Mouse (Mus musculus) cerebellum, postnatal 10 days (tissue): Measurements from ENCODE around the gene Tspan32.

Experiments
- DNase-seq, 2 experiments: peaks; one replicate each; pipeline ENCODE4 v3.0.0; 2021; ENCODE audit warnings: mixed read lengths in 2 of 2

Gene Tspan32

GRCm38 (mm10) chr7:143008370-143008926 lies 3.6 kb downstream of the Tspan32 start:
- no peak for DNase-seq

DNA sequence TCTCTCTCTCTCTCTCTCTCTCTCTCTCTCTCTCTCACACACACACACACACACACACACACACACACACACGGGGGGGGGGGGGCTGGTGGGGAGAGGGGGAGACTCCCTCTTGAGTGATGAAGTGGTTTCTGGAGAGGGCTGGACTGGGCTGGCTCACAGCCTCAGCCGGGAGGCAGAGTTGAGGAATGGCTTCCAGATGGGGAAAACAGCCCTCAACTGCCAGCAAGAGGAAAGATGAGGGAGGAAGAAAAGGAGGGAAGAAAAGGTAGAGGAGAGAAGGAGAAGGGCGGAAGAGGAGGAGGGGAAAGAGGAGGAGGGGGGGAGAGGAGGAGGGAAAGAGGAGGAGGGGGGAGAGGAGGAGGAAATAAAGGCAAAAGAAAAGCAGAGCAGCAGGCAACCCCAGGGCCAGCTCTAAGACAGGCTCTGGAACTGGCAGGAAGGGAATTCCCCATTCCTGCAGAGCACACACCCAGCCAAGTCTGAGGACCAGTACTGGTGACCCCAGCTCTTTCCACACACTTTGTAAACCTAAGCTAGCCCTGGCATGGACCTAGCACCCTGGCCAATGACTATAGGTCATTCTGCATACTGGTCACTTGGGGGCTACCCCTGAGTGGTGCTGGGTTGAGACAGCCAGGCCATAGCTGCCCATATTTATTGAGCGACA lies 4.3 kb downstream of the Tspan32 start:
- DNase-seq, result no peak

GRCm38 (mm10) chr7:143009996-143010395 lies 5.2 kb downstream of the Tspan32 start:
- no peak for DNase-seq

- DNase-seq, result no peak
Measured at GRCm38 (mm10) chr7:143011226-143011625, 6.4 kb downstream of the Tspan32 start.

DNA sequence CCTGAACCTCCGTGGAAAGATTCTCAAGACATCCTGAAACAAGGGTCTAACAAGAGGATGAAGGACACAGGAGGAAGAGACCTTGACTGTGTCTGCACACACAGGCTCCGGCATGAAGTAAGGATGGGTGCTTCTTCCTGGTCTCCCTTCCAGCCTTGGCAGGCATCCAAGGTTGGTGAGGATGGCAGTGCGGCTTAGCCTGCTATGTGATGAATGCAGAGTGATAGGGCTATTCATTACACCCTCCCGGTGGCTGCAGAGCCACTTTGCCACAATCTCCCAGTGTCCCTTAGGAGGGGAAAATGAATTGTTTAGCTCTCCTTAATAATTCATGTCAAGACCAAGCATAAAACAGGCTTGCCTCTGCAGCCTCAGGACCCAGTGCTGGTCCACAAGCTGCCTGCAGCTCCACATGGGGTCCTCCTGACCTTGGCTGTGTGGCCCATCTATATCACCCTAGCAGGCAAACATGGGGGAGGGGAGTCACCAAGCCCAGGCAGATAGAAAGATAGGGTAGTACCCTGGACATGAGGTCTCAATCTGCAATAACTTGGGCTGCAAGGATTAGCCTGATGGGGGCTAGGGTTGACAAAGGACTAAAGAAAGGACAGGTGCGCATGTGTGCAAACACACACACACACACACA lies 7.5 kb downstream of the Tspan32 start:
- DNase-seq, result peak; percentile 57 to 62

- DNase-seq, result peak; percentile 84 to 88
Measured at GRCm38 (mm10) chr7:143013420-143014178, 8.8 kb downstream of the Tspan32 start.

DNA sequence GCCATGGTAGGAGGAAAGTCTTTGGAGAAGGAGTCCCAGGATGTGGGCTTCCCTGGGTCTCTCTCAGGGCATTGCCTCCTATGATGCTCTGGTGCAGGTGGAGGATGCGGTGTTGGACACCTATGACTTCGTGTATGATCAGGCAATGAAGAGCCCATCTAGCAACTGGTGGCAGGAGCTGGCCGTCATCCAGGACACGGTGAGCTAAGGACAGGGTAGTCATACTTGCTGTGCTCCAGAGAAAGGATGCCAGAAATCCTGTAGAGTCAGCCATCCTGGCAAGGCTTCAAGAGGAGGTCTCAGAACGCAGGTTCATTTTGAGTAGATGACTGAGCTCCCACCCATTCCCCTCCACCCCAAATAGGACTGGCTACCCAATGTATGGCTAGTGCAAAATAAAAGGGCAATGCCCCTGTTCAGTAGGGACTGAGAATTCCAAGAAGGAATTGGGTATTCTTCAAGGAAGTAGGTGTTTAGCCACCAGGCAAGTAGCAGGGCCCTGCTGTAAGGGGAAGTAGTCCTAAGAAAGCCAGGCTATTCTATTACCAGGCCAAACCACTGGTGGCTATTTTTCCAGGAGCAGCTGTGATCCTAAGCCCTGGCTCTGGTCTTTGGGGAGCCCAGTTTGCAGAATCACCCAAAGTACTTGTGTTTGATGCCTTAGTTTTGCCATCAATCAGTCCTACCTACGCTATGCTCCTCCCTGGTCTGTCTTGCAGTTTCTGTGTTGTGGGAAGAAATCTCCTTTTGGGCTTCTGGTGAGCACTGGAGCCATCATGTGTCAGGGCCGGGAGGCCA lies 10.2 kb downstream of the Tspan32 start:
- peak; percentile 78 to 83 for DNase-seq

GRCm38 (mm10) chr7:143015755-143016423 lies 11.0 kb downstream of the Tspan32 start:
- DNase-seq, result peak; percentile 53 to 65

DNA sequence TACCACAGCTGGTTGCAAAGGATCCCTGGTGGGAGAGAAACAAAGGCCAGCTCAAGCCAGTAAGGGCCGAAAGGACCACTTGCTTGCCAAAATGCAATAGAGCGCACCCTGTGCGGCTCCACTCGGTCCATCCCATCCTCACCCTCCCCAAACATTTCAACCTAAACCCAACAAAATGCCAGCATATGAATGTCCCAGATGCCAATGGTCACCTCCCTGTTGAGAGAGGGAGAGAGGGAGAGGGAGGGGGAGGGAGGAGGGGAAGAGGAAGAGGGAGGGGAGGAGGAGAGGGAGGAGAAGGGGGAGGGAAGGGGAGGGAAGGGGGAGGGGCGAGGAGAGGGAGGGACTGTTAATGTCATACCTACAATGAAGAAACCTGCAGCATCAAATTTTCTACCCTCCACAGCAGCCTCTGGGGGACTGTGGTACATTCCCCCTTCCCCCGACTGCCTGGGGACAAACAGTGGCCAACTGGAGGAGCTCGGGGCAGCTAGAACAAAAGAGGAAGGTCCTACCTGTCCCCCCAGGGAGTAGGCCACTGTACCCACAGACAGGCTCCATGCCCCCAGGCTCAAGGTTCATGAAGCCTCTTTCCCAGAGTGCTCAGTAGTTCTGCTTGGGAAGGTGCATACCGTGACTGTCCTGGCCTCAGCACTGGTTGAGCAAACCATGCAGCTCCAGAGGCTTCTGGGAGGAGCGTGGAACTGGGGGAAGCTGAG lies 11.7 kb downstream of the Tspan32 start:
- DNase-seq, result no peak

DNA sequence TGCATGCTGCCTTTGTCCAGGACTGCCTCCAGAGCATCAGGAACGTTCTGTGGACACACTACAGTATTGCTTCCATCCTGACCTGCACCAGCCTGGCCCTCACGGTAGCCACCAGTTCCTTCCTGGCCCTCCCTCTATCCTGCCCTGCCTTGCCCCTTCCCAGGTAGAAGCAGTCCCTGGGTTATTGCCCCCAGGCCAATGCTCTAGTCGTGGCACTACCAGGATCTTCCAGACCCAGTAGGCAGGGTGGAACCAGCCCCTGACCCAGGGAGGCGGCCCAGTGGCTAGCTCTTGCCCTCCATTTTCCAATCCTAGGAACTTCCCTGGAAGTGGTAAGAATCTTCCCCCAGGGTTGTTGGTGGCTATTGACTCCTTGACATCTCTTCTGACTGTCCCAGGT lies 12.3 kb downstream of the Tspan32 start:
- DNase-seq, result no peak

DNA sequence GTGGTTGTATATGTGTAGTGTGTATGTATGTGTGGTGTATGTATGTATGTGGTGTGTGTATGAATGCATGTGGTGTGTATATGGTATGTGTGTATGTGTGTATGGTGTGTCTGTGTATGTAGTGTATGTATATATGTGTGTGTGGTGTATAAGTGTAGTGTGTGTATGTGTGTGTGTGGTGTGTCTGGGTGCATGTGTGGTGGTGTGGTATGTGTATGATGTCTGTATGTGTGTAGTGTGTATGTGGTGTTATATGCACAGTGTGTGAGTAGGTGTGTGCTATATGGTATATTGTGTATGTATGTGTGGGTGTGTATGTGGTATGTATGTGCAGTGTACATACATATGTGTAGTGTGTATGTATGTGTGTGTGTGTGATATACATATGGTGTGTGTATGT lies 15.2 kb downstream of the Tspan32 start:
- DNase-seq, result no peak

- no peak for DNase-seq
Measured at GRCm38 (mm10) chr7:143020764-143021163, 15.9 kb downstream of the Tspan32 start.

DNA sequence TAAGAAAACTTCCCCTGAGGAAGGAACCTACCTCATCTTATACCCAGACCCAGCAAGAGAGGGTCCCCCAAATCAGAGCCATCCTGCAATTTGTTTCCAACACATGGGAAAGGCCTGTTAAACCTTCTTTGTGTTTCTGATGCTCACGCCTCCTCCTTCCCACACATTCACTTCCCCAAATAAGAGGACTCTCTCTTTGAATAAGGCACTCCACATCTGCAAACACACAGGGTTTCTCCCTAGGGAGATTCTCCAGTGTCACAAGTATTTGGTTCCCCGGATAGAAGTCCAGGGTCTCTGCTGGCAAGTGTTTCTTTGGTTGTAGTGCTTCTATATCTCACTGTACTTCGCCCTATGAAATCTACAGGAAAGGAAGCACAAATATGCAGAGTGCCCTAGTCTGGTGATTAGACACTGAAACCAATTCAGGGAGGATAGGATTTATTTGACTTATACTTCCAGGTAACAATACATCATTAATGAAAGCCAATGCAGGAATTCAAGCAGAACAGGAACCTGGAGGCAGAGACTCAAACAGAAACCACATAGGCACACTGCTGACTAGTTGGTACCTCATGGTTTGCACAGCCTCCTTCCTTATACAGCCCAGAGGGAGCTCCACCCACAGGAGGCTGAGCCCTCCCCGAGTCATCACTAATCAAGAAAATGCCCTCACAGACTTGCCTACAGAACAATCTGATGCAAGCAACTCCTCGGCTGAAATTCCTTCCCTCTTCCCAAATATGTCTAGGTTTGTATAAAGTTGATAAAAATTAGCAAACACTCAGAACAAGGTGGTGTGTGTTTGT lies 16.7 kb downstream of the Tspan32 start:
- no peak for DNase-seq

GRCm38 (mm10) chr7:143023499-143023898 lies 18.7 kb downstream of the Tspan32 start:
- no peak for DNase-seq

DNA sequence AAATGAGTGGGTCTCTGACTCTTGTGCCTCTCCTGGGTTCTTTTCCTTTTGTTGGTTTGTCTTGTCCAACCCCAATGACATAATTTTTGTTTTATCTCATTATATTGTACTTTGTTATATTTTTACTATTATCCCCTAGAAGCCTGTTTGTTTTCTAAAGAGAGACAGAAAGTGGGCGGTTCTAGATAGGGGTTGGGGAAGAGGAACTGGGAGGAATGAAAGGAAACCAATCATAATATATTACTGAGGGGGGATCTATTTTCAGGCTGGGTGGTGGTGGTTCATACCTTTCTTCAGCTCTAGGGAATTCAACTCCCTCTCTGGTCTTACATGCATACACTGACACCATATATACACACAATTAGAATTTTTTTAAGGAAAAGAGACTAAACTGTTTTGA lies 19.4 kb downstream of the Tspan32 start:
- DNase-seq, result no peak

DNA sequence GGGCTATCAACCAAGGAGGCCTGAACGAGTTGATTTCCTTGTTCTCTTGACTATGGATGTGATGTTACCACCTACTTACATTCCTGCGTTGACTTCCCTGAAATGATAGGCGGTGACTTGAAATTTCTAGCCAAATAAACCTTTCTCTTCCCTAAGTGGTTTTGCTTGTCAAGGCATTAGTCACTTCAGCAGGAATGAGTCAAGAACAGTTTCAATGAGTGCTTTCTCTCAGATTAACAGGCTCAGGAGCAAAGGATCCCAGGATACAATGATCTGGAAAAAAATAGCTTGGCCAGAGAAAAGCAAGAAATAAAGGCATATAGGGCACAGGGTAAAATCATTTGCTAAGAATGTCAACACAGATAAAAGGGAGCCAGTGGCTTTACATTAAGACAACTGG lies 20.6 kb downstream of the Tspan32 start:
- no peak for DNase-seq

- peak; percentile 65 to 72 for DNase-seq
Measured at GRCm38 (mm10) chr7:143027196-143027595, 22.4 kb downstream of the Tspan32 start.

DNA sequence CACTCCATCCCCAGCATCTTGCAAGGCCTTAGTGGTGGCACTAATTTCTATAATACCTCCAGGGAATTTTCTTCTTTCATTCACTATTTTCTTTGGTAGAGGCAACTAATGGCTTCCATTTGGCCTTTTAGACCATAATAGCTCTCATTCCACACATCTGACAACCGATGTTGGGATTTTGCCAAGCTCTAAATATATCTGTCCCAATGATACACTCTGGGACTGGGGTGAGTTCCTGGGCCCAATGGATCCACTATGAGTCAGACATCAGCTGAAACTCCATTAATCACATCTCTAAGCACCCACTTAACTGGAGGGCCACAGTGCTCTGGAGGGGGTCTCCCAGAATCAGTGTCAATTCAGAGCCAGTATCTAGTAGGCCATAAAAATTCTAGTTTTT lies 27.0 kb downstream of the Tspan32 start:
- no peak for DNase-seq

DNA sequence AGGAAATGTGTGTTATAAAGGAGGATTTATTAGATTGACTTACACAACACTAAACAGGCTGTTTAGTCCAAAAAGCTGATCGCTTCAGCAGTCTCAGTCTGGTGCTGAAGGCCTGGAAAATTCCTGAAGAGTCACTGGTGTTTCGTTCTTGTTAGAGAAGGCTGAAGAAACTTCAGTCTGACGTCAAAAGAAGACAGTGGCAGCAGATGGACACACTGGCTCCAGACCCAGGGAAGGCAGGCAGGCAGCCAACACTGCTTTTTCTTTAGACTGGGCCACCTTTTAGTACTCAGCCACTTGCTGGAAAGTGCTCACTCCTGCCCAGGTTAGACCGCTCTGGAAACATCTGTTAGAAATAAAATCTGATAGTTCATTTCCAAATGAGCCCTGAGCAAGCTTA lies 28.7 kb downstream of the Tspan32 start:
- DNase-seq, result peak; percentile 65 to 75

GRCm38 (mm10) chr7:143034112-143034511 lies 29.3 kb downstream of the Tspan32 start:
- no peak for DNase-seq
